Mouse (Mus musculus) common myeloid progenitor, adult 5-6 weeks (primary cell): ENCODE data around the gene Rhob. TPM values are rescaled to one million over a fixed set of nuclear protein-coding genes. Genes with fewer than 3 reads are reported as not detected.
A peak's percentile ranks its signal among the peaks of the same experiment; 100 is the strongest.

Source experiments
- ATAC-seq: replicated peaks from 2 replicates; pipeline ENCODE4 v1.8.0; 2016; ENCODE audit warnings: low read depth, mild to moderate bottlenecking, moderate TSS enrichment, inconsistent platforms; ENCODE audit not compliant: poor library complexity, severe bottlenecking
- total RNA-seq: library from RNA; stranded (forward); fragments of 200-1000, 187-1606 nt; gene quantifications from 2 replicates; pipeline ENCODE4 v1.2.3, GENCODE M21; 2017

Gene Rhob
- total RNA-seq, 1 experiment from 2014 or later, result 43.3 TPM

GRCm38 (mm10) chr12:8509693-8510092 lies 9.9 kb upstream of the Rhob start:
- ATAC-seq, result no peak

GRCm38 (mm10) chr12:8506954-8507707 lies 7.3 kb upstream of the Rhob start:
- peak; percentile 46 for ATAC-seq

GRCm38 (mm10) chr12:8504131-8504530 lies 4.3 kb upstream of the Rhob start:
- ATAC-seq, result no peak

GRCm38 (mm10) chr12:8502546-8502945 lies 2.7 kb upstream of the Rhob start:
- no peak for ATAC-seq

- no peak for ATAC-seq
These were observed 1.9 kb upstream of the Rhob start for GRCm38 (mm10) chr12:8501571-8502305.

- no peak for ATAC-seq
These were observed 1.1 kb upstream of the Rhob start for GRCm38 (mm10) chr12:8500597-8501570.

GRCm38 (mm10) chr12:8499001-8499870 lies 573 bp downstream of the Rhob start:
- ATAC-seq, result peak; percentile 23

GRCm38 (mm10) chr12:8498591-8499000 lies 1.2 kb downstream of the Rhob start:
- no peak for ATAC-seq

GRCm38 (mm10) chr12:8498148-8498571 lies 1.6 kb downstream of the Rhob start:
- no peak for ATAC-seq

- no peak for ATAC-seq
These were observed 2.5 kb downstream of the Rhob start for GRCm38 (mm10) chr12:8497314-8497706.

GRCm38 (mm10) chr12:8496679-8497313 lies 3.0 kb downstream of the Rhob start:
- no peak for ATAC-seq

GRCm38 (mm10) chr12:8495881-8496678 lies 3.7 kb downstream of the Rhob start:
- no peak for ATAC-seq

GRCm38 (mm10) chr12:8494675-8495074 lies 5.1 kb downstream of the Rhob start:
- no peak for ATAC-seq

GRCm38 (mm10) chr12:8493386-8493785 lies 6.4 kb downstream of the Rhob start:
- ATAC-seq, result no peak

GRCm38 (mm10) chr12:8489098-8489497 lies 10.7 kb downstream of the Rhob start:
- no peak for ATAC-seq

GRCm38 (mm10) chr12:8488652-8488980 lies 11.2 kb downstream of the Rhob start:
- no peak for ATAC-seq

GRCm38 (mm10) chr12:8487959-8488651 lies 11.7 kb downstream of the Rhob start:
- peak; percentile 36; the same call in 1 of the 2 replicates for ATAC-seq

GRCm38 (mm10) chr12:8487281-8487680 lies 12.5 kb downstream of the Rhob start:
- no peak for ATAC-seq
